Mouse (Mus musculus) regulatory T cell (primary cell): ENCODE measurements at regions not wholly inside any gene's neighbourhood (a gene's known extent, or its start where the extent isn't known, plus 50 kb on each side); places are given as distances from the start of the nearest gene placed in this dataset.

ENCODE experiments used
- in situ Hi-C: fragments of 300-600 bp; cut with MboI, MseI; formaldehyde crosslinking; loops from one replicate; pipeline ENCODE4 v1.15.1; 2025; ENCODE audit warnings: high pct_unique_total_duplicates

- in situ Hi-C loops, result loop anchor here (5.0 kb wide), 1 partner anchor 140 kb away; no protein-coding TSS in a partner anchor
These were observed 62.6 kb downstream of the Perp start for GRCm38 (mm10) chr10:18907276-18907960.

GRCm38 (mm10) chr10:18909307-18909706 lies 64.5 kb downstream of the Perp start:
- in situ Hi-C loops, result loop anchor here (5.0 kb wide), 1 partner anchor 142 kb away; no protein-coding TSS in a partner anchor

- in situ Hi-C loops, result loop anchor here (10.0 kb wide), 2 partner anchors 384 to 774 kb away; no protein-coding TSS in a partner anchor
These were observed 66.1 kb downstream of the Perp start for GRCm38 (mm10) chr10:18910898-18911297.

GRCm38 (mm10) chr10:18917120-18917616 lies 72.3 kb downstream of the Perp start:
- in situ Hi-C loops, result loop anchor here (5.0 to 10.0 kb wide), 3 partner anchors 95 to 768 kb away; no protein-coding TSS in a partner anchor

- in situ Hi-C loops, result no loop called here
These were observed 78.4 kb downstream of the Perp start for GRCm38 (mm10) chr10:18923088-18923821.

GRCm38 (mm10) chr10:18927811-18928210 lies 83.0 kb downstream of the Perp start:
- in situ Hi-C loops, result no loop called here

GRCm38 (mm10) chr10:18931344-18931743 lies 84.1 kb downstream of the Tnfaip3 start:
- in situ Hi-C loops, result no loop called here

GRCm38 (mm10) chr10:18941447-18941846 lies 74.0 kb downstream of the Tnfaip3 start:
- in situ Hi-C loops, result no loop called here

GRCm38 (mm10) chr10:18941908-18942307 lies 73.5 kb downstream of the Tnfaip3 start:
- in situ Hi-C loops, result no loop called here

GRCm38 (mm10) chr10:18943296-18944075 lies 72.0 kb downstream of the Tnfaip3 start:
- in situ Hi-C loops, result no loop called here

GRCm38 (mm10) chr10:18946727-18947126 lies 68.7 kb downstream of the Tnfaip3 start:
- in situ Hi-C loops, result no loop called here
